Mouse (Mus musculus): ENCODE results near the gene Klhdc7b.

Gene Klhdc7b

GRCm38 (mm10) chr15:89384617-89385016, at the start of gene Klhdc7b:
Klhdc7b (plus strand) TSS chr15:89384917.
- DNase-seq (ENCODE audit: low read depth in 2 of 2, low spot score in 2 of 2), result no peak

GRCm38 (mm10) chr15:89336422-89336821, 48.3 kb upstream of the Klhdc7b start:
- no peak for DNase-seq (ENCODE audit: low read depth in 2 of 2, low spot score in 2 of 2)

GRCm38 (mm10) chr15:89339696-89340095, 45.0 kb upstream of the Klhdc7b start:
- no peak for DNase-seq (ENCODE audit: low read depth in 2 of 2, low spot score in 2 of 2)

- no peak for DNase-seq (ENCODE audit: low read depth in 2 of 2, low spot score in 2 of 2)
These were observed 44.6 kb upstream of the Klhdc7b start for GRCm38 (mm10) chr15:89340136-89340535.

- DNase-seq (ENCODE audit: low read depth in 2 of 2, low spot score in 2 of 2), result no peak
These were observed 43.0 kb upstream of the Klhdc7b start for GRCm38 (mm10) chr15:89341678-89342077.

- no peak for DNase-seq (ENCODE audit: low read depth in 2 of 2, low spot score in 2 of 2)
These were observed 41.4 kb upstream of the Klhdc7b start for GRCm38 (mm10) chr15:89343325-89343724.

- no peak for DNase-seq (ENCODE audit: low read depth in 2 of 2, low spot score in 2 of 2)
These were observed 34.3 kb upstream of the Klhdc7b start for GRCm38 (mm10) chr15:89350447-89350846.

- DNase-seq (ENCODE audit: low read depth in 2 of 2, low spot score in 2 of 2), result no peak
These were observed 33.4 kb upstream of the Klhdc7b start for GRCm38 (mm10) chr15:89351302-89351701.

- DNase-seq (ENCODE audit: low read depth in 2 of 2, low spot score in 2 of 2), result no peak
These were observed 32.7 kb upstream of the Klhdc7b start for GRCm38 (mm10) chr15:89352054-89352453.

GRCm38 (mm10) chr15:89352795-89353194, 31.9 kb upstream of the Klhdc7b start:
- no peak for DNase-seq (ENCODE audit: low read depth in 2 of 2, low spot score in 2 of 2)

- DNase-seq (ENCODE audit: low read depth in 2 of 2, low spot score in 2 of 2), result no peak
These were observed 30.9 kb upstream of the Klhdc7b start for GRCm38 (mm10) chr15:89353837-89354236.

- DNase-seq (ENCODE audit: low read depth in 2 of 2, low spot score in 2 of 2), result no peak
These were observed 30.3 kb upstream of the Klhdc7b start for GRCm38 (mm10) chr15:89354455-89354854.

- DNase-seq (ENCODE audit: low read depth in 2 of 2, low spot score in 2 of 2), result peak; percentile 93 to 96
These were observed 29.2 kb upstream of the Klhdc7b start, which contains the start of the genes Lmf2 and Ncaph2 for GRCm38 (mm10) chr15:89355241-89356187. Lmf2 (minus strand) TSS chr15:89355659. Ncaph2 (plus strand) TSS chr15:89355719.

GRCm38 (mm10) chr15:89356372-89356771, 28.3 kb upstream of the Klhdc7b start:
- DNase-seq (ENCODE audit: low read depth in 2 of 2, low spot score in 2 of 2), result no peak

- no peak for DNase-seq (ENCODE audit: low read depth in 2 of 2, low spot score in 2 of 2)
These were observed 25.9 kb upstream of the Klhdc7b start for GRCm38 (mm10) chr15:89358784-89359183.

GRCm38 (mm10) chr15:89363051-89363450, 21.7 kb upstream of the Klhdc7b start:
- DNase-seq (ENCODE audit: low read depth in 2 of 2, low spot score in 2 of 2), result no peak

GRCm38 (mm10) chr15:89365141-89365551, 19.6 kb upstream of the Klhdc7b start:
- no peak for DNase-seq (ENCODE audit: low read depth in 2 of 2, low spot score in 2 of 2)

- DNase-seq (ENCODE audit: low read depth in 2 of 2, low spot score in 2 of 2), result no peak
These were observed 12.6 kb upstream of the Klhdc7b start for GRCm38 (mm10) chr15:89372068-89372467.

- DNase-seq (ENCODE audit: low read depth in 2 of 2, low spot score in 2 of 2), result no peak
These were observed 12.2 kb upstream of the Klhdc7b start for GRCm38 (mm10) chr15:89372536-89372935.

- peak; percentile 83 to 90 for DNase-seq (ENCODE audit: low read depth in 2 of 2, low spot score in 2 of 2)
These were observed 11.5 kb upstream of the Klhdc7b start for GRCm38 (mm10) chr15:89373027-89373761.

GRCm38 (mm10) chr15:89373762-89374248, 10.9 kb upstream of the Klhdc7b start, which contains the start of gene Sco2:
Sco2 (minus strand) TSS chr15:89373846.
- peak; percentile 87 to 91 for DNase-seq (ENCODE audit: low read depth in 2 of 2, low spot score in 2 of 2)

- DNase-seq (ENCODE audit: low read depth in 2 of 2, low spot score in 2 of 2), result no peak
These were observed 10.4 kb upstream of the Klhdc7b start for GRCm38 (mm10) chr15:89374340-89374739.

Data from CD8-positive naive resting alpha-beta T cell, adult 2 months (primary cell).